Mouse (Mus musculus): Measurements from ENCODE around the gene Spata4.

DNA sequence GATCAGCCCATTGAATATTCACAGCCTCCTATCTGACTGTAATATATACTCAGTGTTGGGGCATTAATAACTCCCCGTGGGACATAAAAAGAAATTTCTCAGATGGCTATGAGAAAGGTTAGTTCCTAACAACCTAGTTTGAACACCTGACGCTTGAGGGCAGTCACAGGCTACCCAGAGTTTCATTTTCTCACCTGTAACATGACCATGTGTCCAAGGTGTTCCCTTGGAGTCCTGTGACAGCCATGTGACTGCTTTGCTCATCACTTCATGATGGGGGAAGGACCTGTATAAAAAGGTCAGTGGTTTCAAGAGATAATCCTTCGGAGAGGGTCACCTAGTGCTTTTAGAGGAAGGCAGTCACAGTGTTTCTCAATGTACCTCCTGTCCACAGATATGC lies 19.1 kb upstream of the Spata4 start:
- no peak for TF ChIP-seq CTCF (IDR thresholded peaks at IDR 0.05; ENCODE audit: insufficient read depth, low read length)
- TF ChIP-seq POLR2A (IDR thresholded peaks at IDR 0.05; ENCODE audit: borderline replicate concordance, extremely low read depth, low read depth, low read length), result no peak
